Mouse (Mus musculus) C2C12 (cell line): ENCODE results near the gene C2cd5. TPM values are rescaled to one million over a fixed set of nuclear protein-coding genes. Genes with fewer than 3 reads are reported as not detected.

Source experiments
- H3K27me3 ChIP-seq: one replicate; pipeline ENCODE4 v1.6.1; 2011; ENCODE audit not compliant: control insufficient read depth, insufficient read depth, insufficient read length
- H3K36me3 ChIP-seq: one replicate; pipeline ENCODE4 v1.6.1; 2011; ENCODE audit not compliant: control insufficient read depth, insufficient read depth
- H3K4me3 ChIP-seq: one replicate; pipeline ENCODE4 v1.5.1; 2011; ENCODE audit warnings: mild to moderate bottlenecking, control low read depth; ENCODE audit not compliant: poor library complexity, insufficient read depth, severe bottlenecking
- H3K79me2 ChIP-seq: one replicate; pipeline ENCODE4 v1.6.1; 2011; ENCODE audit not compliant: control insufficient read depth, insufficient read depth
- H3K79me3 ChIP-seq: one replicate; pipeline ENCODE4 v1.6.1; 2011; ENCODE audit warnings: low read depth, control low read depth
- H3ac ChIP-seq: one replicate; pipeline ENCODE3; 2011; ENCODE audit warnings: low read depth; ENCODE audit not compliant: control insufficient read depth, insufficient read length
- CEBPB ChIP-seq: IDR thresholded peaks from one replicate; pipeline ENCODE4 v1.6.1; 2011; ENCODE audit warnings: low read depth, mild to moderate bottlenecking, control low read depth, moderate library complexity
- CTCF ChIP-seq: IDR thresholded peaks from one replicate; pipeline ENCODE4 v1.5.1; 2011; ENCODE audit not compliant: control insufficient read depth, insufficient read depth, insufficient read length
- FOSL1 ChIP-seq: IDR thresholded peaks from one replicate; pipeline ENCODE4 v1.8.0; 2011; ENCODE audit warnings: mild to moderate bottlenecking, low read length; ENCODE audit not compliant: poor library complexity, insufficient read depth, severe bottlenecking
- MAX ChIP-seq: IDR thresholded peaks from one replicate; pipeline ENCODE4 v1.6.1; 2011; ENCODE audit warnings: mild to moderate bottlenecking, control low read depth
- MYOD1 ChIP-seq: IDR thresholded peaks from one replicate; pipeline ENCODE4 v1.6.1; 2011; ENCODE audit warnings: low read depth; ENCODE audit not compliant: control insufficient read depth, insufficient read length
- MYOG ChIP-seq: IDR thresholded peaks from one replicate; pipeline ENCODE4 v1.6.1; 2011; ENCODE audit not compliant: control insufficient read depth, insufficient read length; ENCODE audit errors: extremely low read depth
- USF1 ChIP-seq: IDR thresholded peaks from one replicate; pipeline ENCODE4 v1.6.1; 2011; ENCODE audit warnings: low read depth, mild to moderate bottlenecking, control low read depth, moderate library complexity
- polyA plus RNA-seq: library from polyadenylated mRNA; unstranded; fragments of >200 nt; fragmentation: generic; extraction: Trizol; gene quantifications from one replicate; pipeline ENCODE4 v1.2.1, GENCODE M21; 2012; ENCODE audit warnings: missing spikeins

C2cd5 gene
- polyA plus RNA-seq, 1 experiment, result 4.8 TPM

DNA sequence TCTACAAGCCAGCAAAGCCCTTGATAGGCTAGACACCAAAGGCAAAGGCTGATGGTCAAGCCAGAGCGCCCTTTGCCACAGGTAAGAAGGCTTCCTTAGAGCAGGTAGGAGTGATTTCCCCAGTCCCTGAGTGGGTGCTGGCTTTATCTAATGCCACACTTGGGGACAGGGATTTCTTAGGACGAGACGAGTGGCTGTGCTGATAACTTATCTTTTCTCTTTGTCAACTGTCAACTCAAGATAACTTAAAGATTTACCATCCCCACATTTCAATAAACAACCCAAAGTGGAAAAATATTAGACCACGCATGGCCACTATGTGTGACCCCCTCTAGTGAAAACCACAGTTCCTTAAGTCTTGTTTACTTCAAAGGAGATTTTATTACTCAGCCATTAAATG, 7.1 kb downstream of the C2cd5 start:
- Histone ChIP-seq H3K36me3 (peaks cover 16% of the 10 kb centered on the region), H3K79me3 (no peaks in the 10 kb centered on the region), H3ac (no peak overlapping the region), H3K4me3 (no peak overlapping the region), H3K79me2 (no peaks in the 10 kb centered on the region), H3K27me3 (no peaks in the 10 kb centered on the region)
- TF ChIP-seq CTCF (no peak), CEBPB (no peak), USF1 (no peak)

DNA sequence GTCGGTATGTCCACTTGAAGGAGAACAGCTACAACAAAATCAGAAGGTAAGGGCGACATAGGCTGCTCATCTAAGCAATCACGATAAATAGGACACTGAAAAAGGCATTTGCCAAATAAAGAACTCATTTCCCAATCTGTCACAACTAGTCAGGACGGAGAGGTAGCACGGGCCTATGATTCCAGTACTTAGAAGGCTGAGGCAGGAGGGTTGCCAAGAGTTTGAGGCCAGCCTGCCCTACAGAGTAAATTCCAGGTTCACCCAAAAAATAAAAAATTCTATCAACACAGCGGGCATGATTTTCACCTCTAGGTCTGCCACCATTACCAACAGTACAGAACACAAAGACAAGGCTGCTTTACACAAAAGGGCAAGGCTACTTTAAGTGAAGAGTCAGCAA, 8.9 kb downstream of the C2cd5 start:
- Histone ChIP-seq H3K79me2 (no peaks in the 10 kb centered on the region), H3K36me3 (peaks cover 17% of the 10 kb centered on the region), H3K27me3 (no peaks in the 10 kb centered on the region)

GRCm38 (mm10) chr6:143087332-143087731, 12.6 kb downstream of the C2cd5 start:
- H3K36me3 ChIP-seq, result peaks cover 44% of the 10 kb centered on the region
- TF ChIP-seq CEBPB (no peak), MAX (no peak), MYOD1 (no peak), CTCF (no peak), FOSL1 (no peak)
- no peak overlapping the region for H3ac ChIP-seq
- no peak overlapping the region for H3K4me3 ChIP-seq
- no peaks in the 10 kb centered on the region for H3K79me3 ChIP-seq
- no peaks in the 10 kb centered on the region for H3K79me2 ChIP-seq
- H3K27me3 ChIP-seq, result no peaks in the 10 kb centered on the region

More for the DNA sequence above, 8.9 kb downstream of the C2cd5 start:
- H3K4me3 ChIP-seq, result no peak overlapping the region
- TF ChIP-seq CEBPB, result no peak
- TF ChIP-seq MYOD1, result no peak
- TF ChIP-seq MYOG, result no peak
- no peak for TF ChIP-seq USF1
- TF ChIP-seq CTCF, result no peak
- no peak for TF ChIP-seq MAX
- TF ChIP-seq FOSL1, result no peak
- no peaks in the 10 kb centered on the region for H3K79me3 ChIP-seq
- H3ac ChIP-seq, result no peak overlapping the region

GRCm38 (mm10) chr6:143085898-143086297, 14.0 kb downstream of the C2cd5 start:
- H3K4me3 ChIP-seq, result no peak overlapping the region
- H3K36me3 ChIP-seq, result peaks cover 44% of the 10 kb centered on the region
- H3K79me2 ChIP-seq, result no peaks in the 10 kb centered on the region
- TF ChIP-seq USF1 (no peak), CTCF (no peak), MAX (no peak), CEBPB (no peak), MYOG (no peak), MYOD1 (no peak), FOSL1 (no peak)
- no peaks in the 10 kb centered on the region for H3K79me3 ChIP-seq
- no peak overlapping the region for H3ac ChIP-seq
- H3K27me3 ChIP-seq, result no peaks in the 10 kb centered on the region

- TF ChIP-seq CEBPB, result no peak
- TF ChIP-seq MYOD1, result no peak
- no peak for TF ChIP-seq USF1
- TF ChIP-seq MAX, result no peak
- no peak for TF ChIP-seq CTCF
- TF ChIP-seq FOSL1, result no peak
- TF ChIP-seq MYOG, result no peak
- H3K4me3 ChIP-seq, result no peak overlapping the region
- H3ac ChIP-seq, result no peak overlapping the region
- H3K36me3 ChIP-seq, result peaks cover 38% of the 10 kb centered on the region
- H3K79me3 ChIP-seq, result no peaks in the 10 kb centered on the region
- H3K79me2 ChIP-seq, result no peaks in the 10 kb centered on the region
- H3K27me3 ChIP-seq, result no peaks in the 10 kb centered on the region
Observed at GRCm38 (mm10) chr6:143084314-143085025, 15.5 kb downstream of the C2cd5 start.

GRCm38 (mm10) chr6:143081479-143082106, 18.3 kb downstream of the C2cd5 start:
- no peak for TF ChIP-seq FOSL1
- no peak for TF ChIP-seq USF1
- no peak for TF ChIP-seq MYOD1
- no peak for TF ChIP-seq MAX
- TF ChIP-seq MYOG, result no peak
- Histone ChIP-seq H3K79me3 (no peaks in the 10 kb centered on the region), H3ac (no peak overlapping the region), H3K4me3 (no peak overlapping the region), H3K36me3 (peaks cover 50% of the 10 kb centered on the region), H3K27me3 (no peaks in the 10 kb centered on the region), H3K79me2 (no peaks in the 10 kb centered on the region)
